Mouse (Mus musculus): ENCODE measurements at regions not wholly inside any gene's neighbourhood (a gene's known extent, or its start where the extent isn't known, plus 50 kb on each side); places are given as distances from the start of the nearest gene placed in this dataset.
A peak's percentile ranks its signal among the peaks of the same experiment; 100 is the strongest.

- Histone ChIP-seq H3K36me3 (no peaks in the 10 kb centered on the region), H3K27me3 (no peaks in the 10 kb centered on the region), H3K9ac (replicated peaks) (no peak overlapping the region), H3K4me1 (replicated peaks) (no peaks in the 10 kb centered on the region), H3K27ac (no peak overlapping the region), H3K4me2 (no peak overlapping the region), H3K4me3 (replicated peaks) (no peak overlapping the region), H3K9me3 (no peaks in the 10 kb centered on the region)
- WGBS = 77% methylated on average over 3 of the region's 3 CpGs
- ATAC-seq (ENCODE audit: insufficient number of reproducible peaks, insufficient read depth, low FRiP score, low TSS enrichment, low read depth) = no peak
Measured at GRCm38 (mm10) chr15:61142851-61143250, 220.0 kb upstream of the A1bg start.

DNA sequence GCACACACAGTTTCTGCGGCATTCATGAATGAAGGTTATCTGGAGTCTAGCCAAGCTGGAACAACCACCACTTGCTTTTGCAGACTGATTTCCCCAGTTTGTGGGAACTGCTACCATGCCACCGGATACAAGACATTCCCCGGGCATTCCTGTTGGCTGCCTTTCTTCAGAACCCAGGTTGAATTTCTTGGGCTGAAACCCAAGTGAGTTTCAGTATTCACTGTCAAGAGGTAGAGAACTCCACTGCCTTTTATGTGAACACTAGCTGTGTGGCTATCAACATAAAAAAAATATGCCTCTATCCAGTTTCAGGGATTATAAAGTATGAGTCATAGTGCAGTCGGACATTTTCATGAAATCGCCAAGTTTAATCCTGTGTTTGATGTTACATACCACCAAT lies 216.3 kb upstream of the A1bg start:
- Histone ChIP-seq H3K27ac (no peak overlapping the region), H3K9ac (replicated peaks) (no peak overlapping the region), H3K4me2 (no peak overlapping the region), H3K36me3 (no peaks in the 10 kb centered on the region), H3K4me3 (replicated peaks) (no peak overlapping the region), H3K9me3 (no peaks in the 10 kb centered on the region), H3K27me3 (no peaks in the 10 kb centered on the region), H3K4me1 (replicated peaks) (no peaks in the 10 kb centered on the region)
- WGBS = 82% methylated on average over 5 of the region's 5 CpGs
- ATAC-seq (ENCODE audit: insufficient number of reproducible peaks, insufficient read depth, low FRiP score, low TSS enrichment, low read depth) = no peak

DNA sequence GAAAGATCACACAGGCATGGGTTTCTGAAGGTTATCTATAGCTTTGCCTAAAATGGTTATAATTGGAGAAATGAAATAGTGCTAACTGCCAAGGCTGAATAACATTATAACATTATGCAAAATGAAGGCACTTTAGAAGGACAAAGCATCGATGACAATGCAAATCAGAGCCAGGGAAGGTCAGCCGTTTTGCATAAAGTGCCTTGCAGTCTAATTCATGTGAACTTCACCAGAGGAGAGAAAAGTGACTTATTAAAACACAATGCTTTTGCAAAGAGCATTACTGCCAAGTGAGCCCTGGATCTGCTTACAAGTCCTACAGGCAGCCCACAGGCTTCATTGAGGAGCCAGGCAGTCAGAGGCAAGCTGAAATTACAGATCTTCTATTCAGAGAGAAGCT lies 214.0 kb upstream of the A1bg start:
- WGBS = 83% methylated on average over 2 of the region's 2 CpGs
- H3K36me3 ChIP-seq = no peaks in the 10 kb centered on the region
- no peaks in the 10 kb centered on the region for H3K9me3 ChIP-seq
- no peak overlapping the region for H3K4me3 ChIP-seq (replicated peaks)
- H3K27me3 ChIP-seq = no peaks in the 10 kb centered on the region
- no peak for ATAC-seq (ENCODE audit: insufficient number of reproducible peaks, insufficient read depth, low FRiP score, low TSS enrichment, low read depth)
- H3K9ac ChIP-seq (replicated peaks) = no peak overlapping the region
- H3K27ac ChIP-seq = no peak overlapping the region
- H3K4me1 ChIP-seq (replicated peaks) = no peaks in the 10 kb centered on the region
- no peak overlapping the region for H3K4me2 ChIP-seq

DNA sequence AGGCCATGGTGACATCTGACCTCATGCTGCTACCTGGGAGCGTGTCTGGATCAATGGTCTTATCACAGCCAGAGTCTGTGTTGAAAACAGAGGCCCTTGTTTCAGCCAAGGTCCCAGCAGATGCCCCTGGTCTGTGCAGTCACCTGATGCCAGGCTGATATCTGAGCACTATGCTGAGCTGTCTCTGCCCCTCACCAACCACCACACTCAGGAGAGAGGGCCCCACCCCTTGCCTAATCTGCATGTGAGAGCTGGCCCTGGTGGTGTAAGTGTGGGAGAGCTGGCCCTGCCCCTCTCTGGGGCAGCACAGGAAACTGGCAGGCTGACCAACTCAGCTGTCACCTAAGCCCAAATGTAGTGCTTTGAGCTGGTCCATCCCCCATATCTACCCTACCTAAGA lies 210.5 kb upstream of the A1bg start:
- Histone ChIP-seq H3K36me3 (no peaks in the 10 kb centered on the region), H3K9ac (replicated peaks) (no peak overlapping the region), H3K4me1 (replicated peaks) (no peaks in the 10 kb centered on the region), H3K27me3 (no peaks in the 10 kb centered on the region), H3K9me3 (no peaks in the 10 kb centered on the region), H3K27ac (no peak overlapping the region), H3K4me3 (replicated peaks) (no peak overlapping the region), H3K4me2 (no peak overlapping the region)
- ATAC-seq (ENCODE audit: insufficient number of reproducible peaks, insufficient read depth, low FRiP score, low TSS enrichment, low read depth) = no peak
- whole genome bisulfite sequencing = 77% methylated on average over 1 of the region's 1 CpGs

DNA sequence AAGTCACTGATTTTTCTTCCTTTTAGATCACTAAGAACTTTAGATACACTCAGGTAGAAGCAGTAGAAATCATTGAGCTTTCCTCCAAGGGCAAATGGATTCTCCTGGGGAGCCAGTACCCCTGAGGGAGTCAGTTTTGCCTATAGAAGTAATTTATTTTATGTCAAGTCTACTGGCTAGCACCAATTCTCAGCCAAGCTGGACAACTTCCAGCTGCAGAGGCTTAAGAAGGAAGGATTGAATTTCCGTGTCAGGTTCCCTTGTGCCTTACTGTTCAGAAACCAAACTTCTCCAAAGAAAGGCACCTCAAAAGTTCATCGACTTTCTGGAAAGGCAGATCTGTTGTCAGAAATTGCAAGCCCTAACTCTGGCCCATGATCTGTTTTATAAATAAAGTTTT lies 205.2 kb upstream of the A1bg start:
- no peak overlapping the region for H3K27ac ChIP-seq
- H3K27me3 ChIP-seq = no peaks in the 10 kb centered on the region
- WGBS = 59% methylated on average over 2 of the region's 2 CpGs
- H3K4me3 ChIP-seq (replicated peaks) = no peak overlapping the region
- no peak overlapping the region for H3K4me2 ChIP-seq
- H3K4me1 ChIP-seq (replicated peaks) = no peaks in the 10 kb centered on the region
- ATAC-seq (ENCODE audit: insufficient number of reproducible peaks, insufficient read depth, low FRiP score, low TSS enrichment, low read depth) = no peak
- H3K36me3 ChIP-seq = no peaks in the 10 kb centered on the region
- H3K9me3 ChIP-seq = no peaks in the 10 kb centered on the region
- H3K9ac ChIP-seq (replicated peaks) = no peak overlapping the region

DNA sequence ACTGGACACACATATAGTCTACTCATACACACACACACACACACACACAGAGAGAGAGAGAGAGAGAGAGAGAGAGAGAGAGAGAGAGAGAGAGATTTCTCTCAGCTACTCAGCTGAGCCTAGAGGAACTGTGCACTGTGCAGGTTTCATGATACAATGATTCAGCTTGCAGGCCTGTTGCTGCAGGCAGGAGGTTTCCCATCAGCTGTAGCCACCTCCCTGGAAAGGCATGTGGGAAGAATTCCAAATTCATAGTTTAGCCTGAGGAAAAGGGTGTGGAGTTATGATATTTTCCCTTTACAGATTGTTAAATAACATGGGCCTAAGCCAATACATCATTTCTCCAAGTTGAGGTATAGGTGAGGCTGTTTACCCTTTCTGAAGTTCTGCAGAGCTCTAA lies 204.3 kb upstream of the A1bg start:
- H3K9me3 ChIP-seq = no peaks in the 10 kb centered on the region
- H3K4me2 ChIP-seq = no peak overlapping the region
- H3K4me1 ChIP-seq (replicated peaks) = no peaks in the 10 kb centered on the region
- no peak overlapping the region for H3K4me3 ChIP-seq (replicated peaks)
- H3K27me3 ChIP-seq = no peaks in the 10 kb centered on the region
- no peak overlapping the region for H3K9ac ChIP-seq (replicated peaks)
- H3K27ac ChIP-seq = no peak overlapping the region
- ATAC-seq (ENCODE audit: insufficient number of reproducible peaks, insufficient read depth, low FRiP score, low TSS enrichment, low read depth) = no peak
- H3K36me3 ChIP-seq = no peaks in the 10 kb centered on the region

GRCm38 (mm10) chr15:61116912-61117311 lies 194.1 kb upstream of the A1bg start:
- no peaks in the 10 kb centered on the region for H3K4me1 ChIP-seq (replicated peaks)
- H3K36me3 ChIP-seq = no peaks in the 10 kb centered on the region
- no peak for ATAC-seq (ENCODE audit: insufficient number of reproducible peaks, insufficient read depth, low FRiP score, low TSS enrichment, low read depth)
- H3K4me3 ChIP-seq (replicated peaks) = no peak overlapping the region
- no peaks in the 10 kb centered on the region for H3K27me3 ChIP-seq
- no peak overlapping the region for H3K27ac ChIP-seq
- H3K4me2 ChIP-seq = no peak overlapping the region
- no peak overlapping the region for H3K9ac ChIP-seq (replicated peaks)
- WGBS = 26% methylated on average over 1 of the region's 1 CpGs
- no peaks in the 10 kb centered on the region for H3K9me3 ChIP-seq

DNA sequence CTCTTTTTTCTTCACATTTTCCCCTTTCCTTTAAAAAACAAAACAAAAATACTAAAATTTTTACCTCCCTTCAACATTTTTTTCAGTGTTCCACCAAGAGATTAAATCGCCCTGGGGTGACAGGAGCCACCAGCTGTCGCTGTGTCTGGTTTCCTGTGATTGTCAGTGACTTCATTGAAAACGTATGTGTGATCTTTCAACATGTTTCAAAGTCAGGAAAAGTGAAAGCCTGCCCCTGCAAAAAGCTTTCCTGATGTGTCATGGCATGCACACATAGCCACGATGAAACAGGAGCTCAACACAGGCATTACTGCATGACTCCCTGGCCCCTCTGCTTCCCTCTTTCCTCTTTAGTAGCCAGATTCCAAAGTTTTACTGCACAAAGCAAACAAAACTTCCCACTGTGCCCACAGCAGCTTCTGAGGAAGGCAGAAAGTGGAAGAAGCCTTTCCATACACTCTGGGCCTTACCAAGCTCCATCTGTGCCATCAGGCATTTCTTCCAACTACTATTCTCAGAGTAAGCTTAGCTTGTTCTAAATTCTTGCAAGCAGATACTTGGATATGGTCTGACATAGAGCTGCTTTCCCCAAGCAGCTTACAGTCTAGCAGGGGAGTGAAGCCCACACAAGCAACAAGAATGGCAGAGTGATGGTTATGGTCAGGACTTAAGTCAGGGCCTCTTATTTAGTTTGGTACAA lies 186.8 kb upstream of the A1bg start:
- no peak overlapping the region for H3K9ac ChIP-seq (replicated peaks)
- no peak overlapping the region for H3K4me3 ChIP-seq (replicated peaks)
- no peaks in the 10 kb centered on the region for H3K27me3 ChIP-seq
- no peaks in the 10 kb centered on the region for H3K9me3 ChIP-seq
- no peak for ATAC-seq (ENCODE audit: insufficient number of reproducible peaks, insufficient read depth, low FRiP score, low TSS enrichment, low read depth)
- no peaks in the 10 kb centered on the region for H3K36me3 ChIP-seq
- H3K4me1 ChIP-seq (replicated peaks) = peaks cover 13% of the 10 kb centered on the region; the same call in 1 of the 2 replicates
- H3K27ac ChIP-seq = peak overlapping the region; percentile 36
- H3K4me2 ChIP-seq = no peak overlapping the region
- 5% methylated on average over 4 of the region's 4 CpGs for WGBS

- Histone ChIP-seq H3K27ac (peak overlapping the region; percentile 36; the same call in 1 of the 2 replicates), H3K4me3 (replicated peaks) (no peak overlapping the region)
- ATAC-seq (ENCODE audit: insufficient number of reproducible peaks, insufficient read depth, low FRiP score, low TSS enrichment, low read depth) = 0 out of 2 replicates have a peak, but pooled peaks have one; percentile 42
Measured at GRCm38 (mm10) chr15:61108957-61109356, 186.1 kb upstream of the A1bg start.

DNA sequence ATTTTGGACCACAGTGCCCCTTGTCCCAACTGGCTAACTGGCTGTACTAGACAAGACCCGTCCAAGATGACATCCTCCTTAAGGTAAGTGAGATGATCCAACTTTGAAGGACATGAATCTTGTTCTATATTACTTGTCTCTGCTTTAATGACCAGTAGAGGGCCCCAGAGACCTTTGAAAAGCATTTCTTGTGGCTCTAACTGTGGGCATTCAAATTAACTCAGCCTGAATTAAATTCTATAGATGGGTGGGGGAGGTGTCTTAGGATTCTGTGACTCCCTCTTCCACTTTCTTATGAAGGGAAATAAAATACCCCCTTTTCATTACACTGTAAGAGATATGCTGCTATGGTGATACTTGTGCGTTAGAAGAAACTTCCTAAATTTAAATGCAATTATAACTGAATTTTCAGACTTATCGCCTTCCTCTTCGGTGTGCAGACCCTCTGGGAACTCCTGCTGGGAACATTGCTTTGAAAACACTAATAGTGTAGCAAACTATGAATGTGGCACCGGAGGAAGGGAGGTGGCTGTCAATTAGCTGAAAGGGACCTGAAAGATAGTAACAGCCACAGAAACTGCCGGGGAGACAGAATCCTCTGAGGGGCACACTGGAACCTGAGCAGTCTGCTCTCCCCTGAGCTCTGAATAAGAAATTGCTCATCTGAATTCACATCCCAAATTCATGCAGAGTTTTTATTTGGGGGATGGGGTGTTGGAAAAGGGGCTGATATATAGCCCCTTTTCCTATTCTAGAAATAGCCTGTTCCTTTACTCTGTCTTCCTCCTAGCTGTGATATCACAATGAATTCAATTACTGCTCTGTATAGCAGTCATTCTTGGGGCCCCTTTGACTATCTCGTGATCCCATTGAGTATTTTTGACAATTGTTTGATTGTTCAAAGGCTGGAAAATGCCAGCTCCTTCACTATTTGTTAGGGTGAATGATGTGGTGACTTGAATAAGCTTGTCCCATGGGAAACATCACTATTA lies 179.9 kb upstream of the A1bg start:
- Histone ChIP-seq H3K36me3 (no peaks in the 10 kb centered on the region), H3K27ac (no peak overlapping the region), H3K4me2 (no peak overlapping the region), H3K27me3 (no peaks in the 10 kb centered on the region), H3K9ac (replicated peaks) (no peak overlapping the region), H3K4me3 (replicated peaks) (no peak overlapping the region), H3K4me1 (replicated peaks) (no peaks in the 10 kb centered on the region), H3K9me3 (no peaks in the 10 kb centered on the region)
- 38% methylated on average over 7 of the region's 7 CpGs for WGBS
- ATAC-seq (ENCODE audit: insufficient number of reproducible peaks, insufficient read depth, low FRiP score, low TSS enrichment, low read depth) = no peak

More at GRCm38 (mm10) chr15:61108957-61109356, 186.1 kb upstream of the A1bg start:
- 23% methylated on average over 2 of the region's 2 CpGs for WGBS
- Histone ChIP-seq H3K9ac (replicated peaks) (no peak overlapping the region), H3K27me3 (no peaks in the 10 kb centered on the region), H3K4me1 (replicated peaks) (peaks cover 13% of the 10 kb centered on the region; the same call in 1 of the 2 replicates), H3K9me3 (no peaks in the 10 kb centered on the region), H3K36me3 (no peaks in the 10 kb centered on the region), H3K4me2 (no peak overlapping the region)

DNA sequence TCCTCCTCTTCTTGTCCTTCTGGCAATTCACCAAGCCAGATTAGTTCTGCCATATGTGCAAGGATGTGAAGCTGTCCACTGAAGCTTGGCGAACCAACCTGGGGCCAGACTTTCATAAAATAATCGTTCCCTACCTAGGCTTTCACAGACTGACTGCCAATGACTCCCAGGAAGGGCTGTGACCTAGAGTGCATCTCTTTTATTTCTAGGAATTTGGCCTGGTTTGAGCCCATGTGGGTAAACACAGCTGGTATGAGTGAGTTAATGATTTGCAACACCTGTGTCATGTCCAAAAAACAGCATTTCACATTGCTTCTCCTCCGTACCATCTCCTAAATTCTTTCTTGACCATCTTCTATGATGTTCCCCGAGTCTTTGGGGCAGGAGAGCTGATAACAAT lies 178.0 kb upstream of the A1bg start:
- 81% methylated on average over 4 of the region's 4 CpGs for WGBS
- H3K4me1 ChIP-seq (replicated peaks) = no peaks in the 10 kb centered on the region

More for the DNA sequence above, 178.0 kb upstream of the A1bg start:
- Histone ChIP-seq H3K36me3 (no peaks in the 10 kb centered on the region), H3K4me3 (replicated peaks) (no peak overlapping the region), H3K27me3 (no peaks in the 10 kb centered on the region), H3K27ac (no peak overlapping the region), H3K9me3 (no peaks in the 10 kb centered on the region), H3K9ac (replicated peaks) (no peak overlapping the region), H3K4me2 (no peak overlapping the region)
- ATAC-seq (ENCODE audit: insufficient number of reproducible peaks, insufficient read depth, low FRiP score, low TSS enrichment, low read depth) = no peak

Measured in limb, embryonic 12.5 days (tissue).